ENCODE assay signal across 14 mouse cellular contexts in the genomic region with DNA sequence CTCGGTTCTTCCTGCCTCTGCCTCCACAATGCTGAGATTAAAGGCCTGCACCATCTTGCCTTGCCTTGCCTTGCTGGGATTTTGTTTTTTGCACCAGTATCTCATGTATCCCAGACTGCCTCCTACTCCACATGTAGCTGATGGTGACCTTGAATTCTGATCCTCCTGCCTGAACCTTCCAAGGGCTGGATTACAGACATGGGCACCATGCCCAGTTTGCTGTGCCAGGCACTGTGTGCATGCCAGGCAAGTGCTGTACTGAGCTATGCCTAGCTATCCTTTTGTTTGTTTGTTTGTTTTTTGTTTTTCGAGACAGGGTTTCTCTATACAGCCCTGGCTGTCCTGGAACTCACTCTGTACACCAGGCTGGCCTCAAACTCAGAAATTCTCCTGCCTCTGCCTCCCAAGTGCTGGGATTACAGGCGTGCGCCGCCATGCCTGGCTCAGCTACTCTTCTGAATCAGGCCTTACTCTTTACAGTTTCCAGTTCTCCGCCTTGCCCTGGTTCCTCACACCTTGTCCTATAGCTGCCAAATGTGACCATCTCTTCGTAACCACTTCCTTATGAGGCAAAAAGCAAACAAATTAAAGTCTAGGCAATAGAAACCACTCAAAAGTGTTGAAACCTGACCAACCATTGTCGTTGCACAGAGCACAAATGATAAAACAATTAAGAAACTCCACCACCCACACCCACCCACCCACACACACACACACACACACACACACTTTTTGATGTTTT. TPM values are rescaled to one million over a fixed set of nuclear protein-coding genes. Genes with fewer than 3 reads are reported as not detected.
A peak's percentile ranks its signal among the peaks of the same experiment; 100 is the strongest.
DNase-seq lines count a peak whose midpoint lies in the region; ATAC-seq and TF ChIP-seq lines count a peak whose summit lies in the region.
"Had no signal": no experiment of that assay in that cellular context is flagged by ENCODE, and none has a peak within 500 bp of the region (broad histone marks: within the 10 kb centered on the region; RNA-seq: fewer than 3 reads in every experiment).

No protein-coding gene starts in this region.

- no peaks in the 10 kb centered on the region for H3K9me3 ChIP-seq in liver, postnatal 0 days (ENCODE audit: low read length)
- no peaks in the 10 kb centered on the region for H3K9me3 ChIP-seq in liver, embryonic 11.5 days (ENCODE audit: control insufficient read depth, low read length)
- H3K9me3 ChIP-seq in stomach, postnatal 0 days (ENCODE audit: control insufficient read depth, low read length) = no peaks in the 10 kb centered on the region
- H3K9me3 ChIP-seq: G1E had no signal

- no peaks in the 10 kb centered on the region; the same call in 1 of the 2 replicates for H3K4me1 ChIP-seq in cerebellum, adult 2 months (ENCODE audit: control insufficient read depth, insufficient read depth, low read length)
- peaks cover 7% of the 10 kb centered on the region; the same call in 1 of the 2 replicates for H3K4me1 ChIP-seq in liver, postnatal 0 days (ENCODE audit: insufficient read depth)
- H3K4me1 ChIP-seq in liver, embryonic 11.5 days (replicated peaks; ENCODE audit: control insufficient read depth, insufficient read depth, low read length) = peaks cover 8% of the 10 kb centered on the region; the same call in 1 of the 2 replicates
- H3K4me1 ChIP-seq in stomach, postnatal 0 days (replicated peaks; ENCODE audit: control insufficient read depth, insufficient read depth) = no peaks in the 10 kb centered on the region

- no peak for ATAC-seq in liver, postnatal 0 days
- ATAC-seq in liver, embryonic 11.5 days (replicated peaks; ENCODE audit: low FRiP score) = no peak
- no peak for ATAC-seq in stomach, postnatal 0 days (ENCODE audit: low FRiP score, low TSS enrichment)

- no peak for TF ChIP-seq POLR2A in cerebellum, adult 2 months (IDR thresholded peaks at IDR 0.05; ENCODE audit: borderline replicate concordance, insufficient read depth, low read length)

- no peak overlapping the region for H3K4me2 ChIP-seq in liver, postnatal 0 days (ENCODE audit: low read depth, low read length)
- no peak overlapping the region for H3K4me2 ChIP-seq in liver, embryonic 11.5 days
- H3K4me2 ChIP-seq in stomach, postnatal 0 days (replicated peaks; ENCODE audit: low read depth) = no peak overlapping the region
- H3K4me2 ChIP-seq: midbrain, embryonic 11.5 days had no signal

- TF ChIP-seq CTCF in cerebellum, adult 2 months (IDR thresholded peaks at IDR 0.05; ENCODE audit: borderline replicate concordance, insufficient read depth, low read depth, low read length) = no peak
- TF ChIP-seq CTCF in liver, postnatal 0 days (IDR thresholded peaks at IDR 0.05; ENCODE audit: low read depth) = no peak
- TF ChIP-seq CTCF in stomach, postnatal 0 days (IDR thresholded peaks at IDR 0.05; ENCODE audit: low read depth) = no peak

- H3K4me3 ChIP-seq in cerebellum, adult 2 months (replicated peaks; ENCODE audit: insufficient read depth, low read depth, low read length) = no peak overlapping the region
- H3K4me3 ChIP-seq in liver, postnatal 0 days (ENCODE audit: low read depth, low read length) = no peak overlapping the region
- H3K4me3 ChIP-seq in liver, embryonic 11.5 days (ENCODE audit: low read depth, low read length) = no peak overlapping the region
- no peak overlapping the region for H3K4me3 ChIP-seq in stomach, postnatal 0 days (ENCODE audit: low read depth, low read length)
- H3K4me3 ChIP-seq: left cerebral cortex, adult 2 months had no signal

- H3K27me3 ChIP-seq in cerebellum, adult 2 months (ENCODE audit: control insufficient read depth, insufficient read depth, low read length) = no peaks in the 10 kb centered on the region
- H3K27me3 ChIP-seq in liver, postnatal 0 days (ENCODE audit: insufficient read depth, low read length) = no peaks in the 10 kb centered on the region
- H3K27me3 ChIP-seq in liver, embryonic 11.5 days (replicated peaks; ENCODE audit: control insufficient read depth, insufficient read depth, low read length) = no peaks in the 10 kb centered on the region
- H3K27me3 ChIP-seq in stomach, postnatal 0 days (ENCODE audit: control insufficient read depth, insufficient read depth, low read length) = no peaks in the 10 kb centered on the region

- WGBS in cerebellum, adult 2 months = 86% methylated on average over 8 of the region's 8 CpGs
- 68% methylated on average over 8 of the region's 8 CpGs for WGBS in liver, postnatal 0 days (ENCODE audit: insufficient replicate concordance)
- 88% methylated on average over 8 of the region's 8 CpGs for WGBS in liver, embryonic 11.5 days
- WGBS in stomach, postnatal 0 days = 87% methylated on average over 8 of the region's 8 CpGs

- TF ChIP-seq EP300 in liver, postnatal 0 days (IDR thresholded peaks at IDR 0.05; ENCODE audit: low read depth) = no peak
- TF ChIP-seq EP300 in stomach, postnatal 0 days (optimal IDR thresholded peaks at IDR 0.05) = no peak

- no peak overlapping the region for H3K9ac ChIP-seq in liver, postnatal 0 days (replicated peaks)
- H3K9ac ChIP-seq in liver, embryonic 11.5 days (ENCODE audit: low read depth, low read length) = no peak overlapping the region
- no peak overlapping the region for H3K9ac ChIP-seq in stomach, postnatal 0 days (ENCODE audit: low read length)

- peak; percentile 64 to 78 for DNase-seq in cerebellum, postnatal 10 days
- no peak for DNase-seq in cerebellum, adult 2 months
- DNase-seq in liver, postnatal 0 days = no peak
- DNase-seq in liver, embryonic 11.5 days (ENCODE audit: low spot score) = no peak
- DNase-seq in gastrocnemius, postnatal 25 days = peak; percentile 59
- peak; percentile 39 to 66 for DNase-seq in natural killer cell, adult 2 months (ENCODE audit: low spot score in 2 of 2)
- DNase-seq in stomach, postnatal 0 days (ENCODE audit: low spot score) = no peak
- no peak for DNase-seq in spleen, adult 12 weeks (ENCODE audit: low spot score)
- DNase-seq: cerebellum, adult 9-10 months; spleen, adult 18-20 months; thymus, postnatal 14 days had no signal

- H3K36me3 ChIP-seq in liver, postnatal 0 days (replicated peaks; ENCODE audit: insufficient read depth, low read length) = peaks cover 8% of the 10 kb centered on the region; the same call in 1 of the 2 replicates
- H3K36me3 ChIP-seq in liver, embryonic 11.5 days (ENCODE audit: control insufficient read depth, insufficient read depth, low read length) = no peaks in the 10 kb centered on the region; the same call in 1 of the 2 replicates
- peaks cover 4% of the 10 kb centered on the region; the same call in 1 of the 2 replicates for H3K36me3 ChIP-seq in stomach, postnatal 0 days (ENCODE audit: control insufficient read depth, insufficient read depth, low read length)

- no peak overlapping the region for H3K27ac ChIP-seq in cerebellum, adult 2 months (ENCODE audit: insufficient read depth, low read length)
- H3K27ac ChIP-seq in liver, postnatal 0 days (ENCODE audit: low read depth) = peak overlapping the region; percentile 11; the same call in 1 of the 2 replicates
- H3K27ac ChIP-seq in liver, embryonic 11.5 days (ENCODE audit: low read depth, low read length) = no peak overlapping the region
- no peak overlapping the region for H3K27ac ChIP-seq in stomach, postnatal 0 days (replicated peaks)
- H3K27ac ChIP-seq: left cerebral cortex, adult 2 months had no signal

RNA-seq across cellular contexts. Expression of a gene that starts 7.0 kb away (rescaled TPM):
- polyA plus RNA-seq in cerebellum, adult 2 months (2012; rRNA removed) = 96.1 and 96.8 TPM in 2 replicates
- 21.5 and 23.2 TPM in 2 replicates for polyA plus RNA-seq in liver, postnatal 0 days (2015; fragmentation: Nextera tagmentation; extraction: Ambion mirVana)
- 28.4 and 30.3 TPM in 2 replicates for polyA plus RNA-seq in liver, embryonic 11.5 days (2014; fragmentation: Nextera tagmentation; extraction: Ambion mirVana)
- total RNA-seq in gastrocnemius, postnatal 25 days (2021) = 10 to 100 TPM; 20.6 to 22.9 TPM
- polyA plus RNA-seq in stomach, postnatal 0 days (2015; fragmentation: Nextera tagmentation; extraction: Ambion mirVana) = 37.2 and 37.7 TPM in 2 replicates

RNA-seq across cellular contexts. Expression of a gene that starts 25.6 kb away (rescaled TPM):
- polyA plus RNA-seq in cerebellum, adult 2 months (2012; rRNA removed) = 13.7 and 15.6 TPM in 2 replicates
- polyA plus RNA-seq in liver, postnatal 0 days (2015; fragmentation: Nextera tagmentation; extraction: Ambion mirVana) = 90.4 and 109 TPM in 2 replicates
- polyA plus RNA-seq in liver, embryonic 11.5 days (2014; fragmentation: Nextera tagmentation; extraction: Ambion mirVana) = 26.0 and 28.4 TPM in 2 replicates
- 10 to 100 TPM; 55.9 to 73.4 TPM for total RNA-seq in gastrocnemius, postnatal 25 days (2021)
- polyA plus RNA-seq in stomach, postnatal 0 days (2015; fragmentation: Nextera tagmentation; extraction: Ambion mirVana) = 54.1 TPM in 2 replicates

RNA-seq across cellular contexts. Expression of a gene that starts 25.6 kb away (rescaled TPM):
- 32.5 and 32.7 TPM in 2 replicates for polyA plus RNA-seq in cerebellum, adult 2 months (2012; rRNA removed)
- polyA plus RNA-seq in liver, postnatal 0 days (2015; fragmentation: Nextera tagmentation; extraction: Ambion mirVana) = 4.0 and 5.2 TPM in 2 replicates
- polyA plus RNA-seq in liver, embryonic 11.5 days (2014; fragmentation: Nextera tagmentation; extraction: Ambion mirVana) = 12.3 and 13.4 TPM in 2 replicates
- total RNA-seq in gastrocnemius, postnatal 25 days (2021) = 1 to 10 TPM; 8.6 to 9.3 TPM
- polyA plus RNA-seq in stomach, postnatal 0 days (2015; fragmentation: Nextera tagmentation; extraction: Ambion mirVana) = 13.3 and 15.8 TPM in 2 replicates

Comparison
In these comparisons a context has a peak if more than half of its experiments do, and no peak if none do; other contexts are left out.
1. DNase-seq: peak in cerebellum, postnatal 10 days (2 of 2), gastrocnemius, postnatal 25 days (single experiment) and natural killer cell, adult 2 months (2 of 2); none in cerebellum, adult 2 months (0 of 2), liver, postnatal 0 days (single experiment), liver, embryonic 11.5 days (single experiment), stomach, postnatal 0 days (single experiment) and spleen, adult 12 weeks (single experiment).